Mouse (Mus musculus) thymus, adult 2 months (tissue): Measurements from ENCODE around the gene Hist1h4f.
"Not testable (repeated sequence)": the region's sequence is repeated elsewhere in the genome, so short reads cannot be mapped to it uniquely, and the experiment has no call there.

ENCODE experiments used
- CTCF ChIP-seq: fragments of 200-500 bp; IDR thresholded peaks from 2 replicates; pipeline ENCODE4 v1.5.1; 2012; ENCODE audit warnings: mild to moderate bottlenecking, control low read depth, low read length, moderate library complexity, borderline replicate concordance; ENCODE audit not compliant: control insufficient read depth, poor library complexity, insufficient read depth; ENCODE audit errors: extremely low read depth
- POLR2A ChIP-seq: fragments of 200-500 bp; IDR thresholded peaks from 2 replicates; pipeline ENCODE4 v1.6.1; 2012; ENCODE audit warnings: mild to moderate bottlenecking, low read length, control low read depth, moderate library complexity; ENCODE audit not compliant: control insufficient read depth, poor library complexity, insufficient read depth; ENCODE audit errors: extremely low read depth

- TF ChIP-seq POLR2A, CTCF: not testable (repeated sequence)
These were observed 10.1 kb upstream of the Hist1h4f start for GRCm38 (mm10) chr13:23561531-23561882.
